Mouse (Mus musculus) brown adipose tissue, adult 24 weeks (tissue): Measurements from ENCODE around the gene Zbed4. TPM values are rescaled to one million over a fixed set of nuclear protein-coding genes. Genes with fewer than 3 reads are reported as not detected.
"Not testable (repeated sequence)": the region's sequence is repeated elsewhere in the genome, so short reads cannot be mapped to it uniquely, and the experiment has no call there.

Source experiments
- H3K27ac ChIP-seq: fragments of 200-500 bp; replicated peaks from 2 replicates; pipeline ENCODE4 v1.5.1; 2012; ENCODE audit warnings: low read depth, mild to moderate bottlenecking, low read length
- H3K4me1 ChIP-seq: fragments of 200-500 bp; 2 replicates; pipeline ENCODE4 v1.6.1; 2012; ENCODE audit warnings: low read length, mixed read lengths; ENCODE audit not compliant: control insufficient read depth, insufficient read depth, insufficient read length
- H3K4me3 ChIP-seq: fragments of 200-500 bp; 2 replicates; pipeline ENCODE4 v1.5.1; 2012; ENCODE audit warnings: low read depth, mild to moderate bottlenecking, low read length, moderate library complexity; ENCODE audit not compliant: insufficient read depth
- polyA plus RNA-seq: library from polyadenylated mRNA; stranded (reverse); fragments of >200 nt; gene quantifications from 2 replicates; pipeline ENCODE4 v1.2.4, GENCODE M21; 2012; ENCODE audit not compliant: missing spikeins, insufficient read depth, insufficient read length

The Zbed4 gene
- polyA plus RNA-seq, 1 experiment, result 2.9 TPM

DNA sequence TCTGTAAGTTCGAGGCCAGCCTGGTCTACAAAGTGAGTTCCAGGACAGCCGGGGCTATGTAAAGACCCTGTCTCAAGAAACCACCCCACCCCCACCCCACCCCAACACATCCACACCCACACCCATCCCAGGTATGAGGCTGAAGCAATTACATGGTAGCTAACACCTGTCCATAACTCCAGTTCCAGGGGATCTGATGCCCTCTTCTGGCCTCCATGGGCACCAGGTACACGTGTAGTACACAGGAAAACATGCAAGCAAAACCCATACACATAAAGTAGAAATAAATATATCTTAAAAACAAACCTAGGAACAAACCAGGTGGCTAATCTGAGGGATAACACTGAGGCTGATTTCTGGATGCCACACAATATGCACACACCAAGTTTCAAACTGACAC is 61.8 kb downstream of the Zbed4 start:
- H3K4me1 ChIP-seq, result no peaks in the 10 kb centered on the region
- no peak overlapping the region for H3K27ac ChIP-seq
- H3K4me3 ChIP-seq, result no peak overlapping the region

DNA sequence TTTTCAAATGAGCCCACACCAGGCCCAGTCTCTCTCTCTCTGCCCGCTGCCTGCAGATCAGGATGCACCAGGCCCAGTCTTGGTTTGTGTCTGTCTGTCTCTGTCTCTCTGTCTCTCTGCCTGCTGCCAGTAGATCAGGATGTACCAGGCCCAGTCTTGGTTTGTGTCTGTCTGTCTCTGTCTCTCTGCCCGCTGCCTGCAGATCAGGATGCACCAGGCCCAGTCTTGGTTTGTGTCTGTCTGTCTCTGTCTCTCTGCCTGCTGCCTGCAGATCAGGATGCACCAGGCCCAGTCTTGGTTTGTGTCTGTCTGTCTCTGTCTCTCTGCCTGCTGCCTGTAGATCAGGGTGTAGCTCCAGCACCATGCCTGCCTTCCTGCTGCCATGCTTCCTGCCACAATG is 62.4 kb downstream of the Zbed4 start:
- H3K4me3 ChIP-seq, H3K4me1 ChIP-seq, H3K27ac ChIP-seq: not testable (repeated sequence)

DNA sequence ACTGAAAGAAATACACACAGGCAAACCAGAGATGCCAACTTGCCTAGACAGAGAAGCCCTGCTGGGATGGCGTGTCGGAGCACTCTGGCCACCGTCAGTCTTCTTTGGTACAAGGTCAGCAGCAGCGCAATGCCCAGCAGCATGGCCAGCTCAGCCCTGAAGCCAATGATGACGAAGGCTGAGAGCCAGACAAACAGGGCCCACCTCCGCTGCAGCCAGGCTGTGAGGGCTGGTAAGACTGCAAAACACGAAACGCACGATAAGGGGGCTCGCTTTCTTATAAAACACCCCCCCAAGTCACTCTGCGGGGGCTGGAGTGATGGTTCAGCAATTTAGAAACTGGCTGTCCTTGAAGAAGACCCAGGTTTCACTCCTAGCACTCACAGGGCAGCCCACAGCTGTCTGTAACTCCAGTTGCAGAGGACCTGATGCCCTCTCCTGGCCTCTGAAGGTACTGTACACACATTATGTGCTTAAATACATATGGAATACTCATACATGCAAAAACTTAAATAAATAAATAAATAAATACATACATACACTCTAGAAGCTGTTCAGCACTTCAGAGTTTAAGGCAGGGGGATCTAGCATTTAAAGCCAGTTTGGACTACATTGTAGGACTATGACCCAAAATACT is 63.1 kb downstream of the Zbed4 start:
- H3K4me3 ChIP-seq, result no peak overlapping the region
- H3K4me1 ChIP-seq, result no peaks in the 10 kb centered on the region
- no peak overlapping the region for H3K27ac ChIP-seq

DNA sequence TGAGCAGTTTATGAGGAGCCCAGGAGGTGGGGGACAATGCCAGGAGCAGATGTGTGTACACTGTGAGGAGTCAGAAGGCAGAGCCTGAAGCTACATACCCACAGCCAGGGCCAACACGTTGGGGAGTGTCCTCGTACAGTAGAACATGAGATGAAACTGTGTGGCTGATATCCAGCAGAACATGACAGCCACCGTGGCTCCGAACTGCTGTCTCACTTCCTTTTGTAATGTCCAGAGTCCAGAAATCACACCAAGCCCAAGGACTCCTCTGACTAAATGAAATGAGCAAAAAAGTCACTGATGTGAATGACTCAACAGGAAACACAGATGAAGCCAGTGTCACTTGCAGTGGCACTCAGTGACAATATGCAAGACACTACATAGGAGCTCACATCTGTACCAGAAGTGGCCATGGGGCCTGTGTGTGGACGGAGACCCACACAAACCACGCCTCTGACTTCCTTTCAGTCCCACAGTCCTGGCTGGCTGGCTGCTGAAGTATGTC is 63.8 kb downstream of the Zbed4 start:
- no peak overlapping the region for H3K4me3 ChIP-seq
- H3K4me1 ChIP-seq, result peaks cover 4% of the 10 kb centered on the region; the same call in 1 of the 2 replicates
- H3K27ac ChIP-seq, result no peak overlapping the region

DNA sequence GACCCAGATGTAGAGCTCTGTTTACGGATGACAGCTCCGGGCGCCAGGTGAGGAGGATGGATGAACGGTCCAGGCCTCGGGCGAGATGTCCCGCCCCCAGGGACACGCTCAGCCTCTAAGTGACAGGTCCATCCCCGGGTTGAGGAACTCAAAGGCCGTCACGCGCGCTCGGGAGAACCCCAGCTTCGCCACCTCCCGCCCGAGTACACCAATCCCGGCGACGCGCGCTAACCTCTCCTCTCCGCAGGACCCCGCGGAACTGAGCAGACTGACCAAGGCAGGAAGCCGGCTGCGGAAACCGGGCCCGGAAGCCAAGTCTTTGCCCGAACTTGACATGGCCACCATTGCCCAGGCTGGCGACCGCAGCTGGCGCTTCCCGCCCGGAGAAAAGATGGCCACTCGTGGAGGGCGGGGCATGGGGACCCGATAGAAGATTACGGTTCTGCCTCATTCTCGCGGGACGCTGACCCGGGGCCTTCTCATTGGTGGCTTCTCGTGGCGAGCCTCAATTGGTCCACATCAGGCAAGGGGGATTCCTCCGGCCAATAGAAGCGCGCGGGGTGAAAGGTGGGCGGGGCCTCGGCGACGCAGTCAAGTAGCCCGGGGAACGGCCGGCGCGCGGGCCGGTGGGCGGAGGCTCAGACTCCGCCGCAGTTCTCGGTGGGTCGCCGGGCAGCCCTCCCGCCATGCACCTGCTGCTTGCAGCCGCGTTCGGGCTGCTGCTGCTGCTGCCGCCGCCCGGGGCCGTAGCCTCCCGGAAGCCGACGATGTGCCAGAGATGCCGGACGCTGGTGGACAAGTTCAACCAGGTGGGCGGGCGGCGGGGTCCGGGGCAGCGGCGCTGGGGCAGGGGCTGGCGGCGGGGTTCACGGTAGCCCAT is 67.8 kb downstream of the Zbed4 start, which contains the start of the genes Alg12 and Creld2:
Alg12 (minus strand) TSS at position 293 of the 880 bp plus-strand sequence.
Creld2 (plus strand) TSS at position 621 of the 880 bp plus-strand sequence.
- Histone ChIP-seq H3K27ac (peak within 1 kb of the TSS; percentile 74), H3K4me3 (peak within 1 kb of the TSS; percentile 89), H3K4me1 (peaks cover 5% of the 10 kb centered on the region; the same call in 1 of the 2 replicates)

DNA sequence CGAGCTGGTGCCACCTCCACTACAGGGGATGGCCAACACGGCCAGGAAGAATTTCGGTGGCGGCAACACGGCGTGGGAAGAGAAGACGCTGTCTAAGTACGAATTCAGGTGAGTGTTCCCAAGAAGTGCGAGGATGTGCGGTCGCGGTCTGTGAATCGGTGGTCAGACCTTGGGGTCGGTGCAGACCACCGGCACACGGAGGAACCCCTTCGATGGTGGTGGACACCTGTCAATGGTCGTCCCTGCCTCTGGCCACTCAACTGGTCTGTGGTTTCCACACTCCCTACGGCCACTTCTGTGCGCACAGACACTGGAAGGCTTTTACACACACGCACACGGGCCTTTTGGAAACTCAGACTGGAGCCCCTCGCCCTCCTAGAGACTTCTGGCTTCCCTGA is 68.4 kb downstream of the Zbed4 start:
- Histone ChIP-seq H3K4me3 (peak overlapping the region; percentile 73), H3K4me1 (peaks cover 5% of the 10 kb centered on the region; the same call in 1 of the 2 replicates), H3K27ac (no peak overlapping the region)

DNA sequence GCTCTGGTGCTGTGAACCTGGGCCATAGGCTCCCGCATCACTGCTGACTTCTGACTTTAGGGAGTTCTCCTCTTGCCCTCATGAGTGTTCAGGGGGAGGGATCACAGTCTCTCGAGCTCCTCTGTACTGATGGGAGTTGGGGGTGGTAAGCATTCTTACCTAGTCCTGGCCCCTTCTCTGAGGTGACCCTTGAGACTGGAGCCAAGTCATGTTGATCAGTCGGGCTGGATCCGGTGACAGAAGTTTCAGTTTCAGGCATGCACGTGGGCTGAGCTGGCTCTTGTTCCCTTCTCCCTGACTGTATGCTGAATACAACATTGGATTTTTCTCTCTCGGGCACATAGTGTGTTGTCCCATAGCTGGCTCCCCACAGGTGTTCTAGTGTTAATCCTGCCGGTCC is 69.9 kb downstream of the Zbed4 start:
- Histone ChIP-seq H3K4me3 (no peak overlapping the region), H3K27ac (no peak overlapping the region), H3K4me1 (peaks cover 5% of the 10 kb centered on the region; the same call in 1 of the 2 replicates)

DNA sequence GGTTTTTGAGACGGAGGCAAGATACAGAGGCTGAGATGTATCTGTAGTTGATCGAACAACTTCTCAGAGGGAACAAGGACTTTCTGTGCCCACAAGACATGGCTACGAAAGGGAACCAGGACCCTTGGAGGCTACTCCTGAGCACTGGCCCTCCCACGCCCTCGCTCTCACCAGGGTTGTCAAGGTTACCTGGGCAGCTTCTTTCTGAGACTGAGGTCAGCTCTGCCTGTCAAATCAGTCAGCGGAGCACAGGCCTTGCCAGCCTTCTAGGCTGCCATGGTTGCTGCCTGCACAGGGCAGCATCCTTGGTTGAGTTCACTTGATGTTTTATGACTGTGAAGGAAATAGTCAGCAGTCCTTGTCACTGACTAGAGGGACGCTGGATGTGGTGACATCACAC is 71.1 kb downstream of the Zbed4 start:
- peaks cover 5% of the 10 kb centered on the region; the same call in 1 of the 2 replicates for H3K4me1 ChIP-seq
- H3K27ac ChIP-seq, result no peak overlapping the region
- H3K4me3 ChIP-seq, result no peak overlapping the region

DNA sequence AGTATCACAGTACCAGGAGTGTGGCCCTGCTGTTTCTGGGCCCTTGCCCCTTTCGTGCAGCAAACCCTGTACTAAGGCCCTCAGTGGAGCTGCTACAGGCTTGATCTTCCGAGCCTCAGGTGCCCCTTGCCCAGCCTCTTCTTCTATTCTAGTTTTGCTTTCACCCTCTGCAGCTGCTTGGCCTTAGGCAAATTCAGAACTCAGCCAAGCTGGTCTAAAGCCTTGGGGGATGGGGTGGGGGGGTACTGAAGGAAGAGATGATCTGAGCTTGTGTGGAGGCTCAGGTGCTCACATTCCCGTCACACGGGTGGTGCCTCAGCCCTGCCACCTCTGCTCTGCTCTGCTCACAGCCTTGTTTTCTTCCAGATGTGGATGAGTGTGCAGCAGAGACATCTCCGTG is 71.9 kb downstream of the Zbed4 start:
- Histone ChIP-seq H3K27ac (no peak overlapping the region), H3K4me1 (peaks cover 5% of the 10 kb centered on the region; the same call in 1 of the 2 replicates), H3K4me3 (no peak overlapping the region)

DNA sequence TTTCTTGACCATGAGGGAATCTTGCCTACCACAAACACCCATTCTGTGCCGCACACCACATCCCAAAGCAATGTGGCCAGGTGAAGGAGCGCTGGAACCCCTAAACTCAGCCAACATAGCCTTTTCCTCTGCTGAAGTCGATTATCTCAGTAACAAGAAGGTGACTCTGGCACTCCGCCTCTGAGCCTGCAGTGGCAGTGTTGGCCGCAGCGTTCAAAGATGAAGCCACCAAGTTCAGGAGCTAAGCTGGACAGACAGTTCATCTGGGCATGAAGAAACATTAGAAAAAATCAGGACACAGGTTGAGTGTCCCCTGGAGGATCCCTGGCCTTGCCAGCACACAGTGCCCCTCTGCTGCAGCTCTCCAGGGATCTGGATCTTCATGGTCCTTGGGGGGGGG is 76.0 kb downstream of the Zbed4 start:
- Histone ChIP-seq H3K27ac (no peak overlapping the region), H3K4me3 (no peak overlapping the region), H3K4me1 (peaks cover 14% of the 10 kb centered on the region)

DNA sequence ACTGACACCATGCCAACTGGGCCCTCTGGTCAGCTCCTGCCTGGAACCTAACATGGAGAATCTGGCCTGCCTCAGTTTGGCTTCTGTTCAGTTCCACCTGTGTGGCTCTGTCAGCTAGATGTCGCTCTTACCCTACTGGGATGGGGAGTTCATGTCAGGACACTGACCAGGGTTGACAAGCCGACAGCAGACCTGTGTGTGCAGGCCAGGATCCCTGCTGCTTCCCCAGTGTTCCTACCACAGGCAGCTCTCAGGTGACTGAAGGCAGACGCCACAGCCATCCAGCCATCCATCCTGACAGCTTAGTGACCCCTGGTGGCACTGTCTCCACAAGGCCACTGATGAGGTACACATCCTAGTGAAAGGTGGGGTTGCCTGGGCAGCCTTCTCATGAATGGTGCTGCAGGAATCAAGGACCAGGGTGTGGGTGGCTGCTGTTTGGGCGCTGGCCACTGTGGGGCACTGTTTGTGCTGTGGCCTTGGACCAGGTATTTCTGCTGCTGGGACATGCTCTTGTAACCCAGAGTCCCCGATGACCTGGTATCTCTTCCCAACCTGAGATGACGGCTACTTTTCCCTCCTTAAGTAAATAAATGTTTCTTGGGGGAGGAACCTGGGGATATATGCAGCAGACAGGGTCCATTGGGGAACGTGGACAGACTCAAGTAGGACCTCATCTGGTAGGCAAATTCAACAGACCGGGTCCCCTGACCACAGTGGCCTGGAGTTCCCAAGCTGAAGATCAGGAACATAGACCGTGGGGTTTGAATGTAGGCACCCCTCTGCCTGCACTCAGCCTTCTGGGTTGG is 76.7 kb downstream of the Zbed4 start:
- Histone ChIP-seq H3K4me1 (peaks cover 14% of the 10 kb centered on the region), H3K4me3 (no peak overlapping the region), H3K27ac (no peak overlapping the region)

DNA sequence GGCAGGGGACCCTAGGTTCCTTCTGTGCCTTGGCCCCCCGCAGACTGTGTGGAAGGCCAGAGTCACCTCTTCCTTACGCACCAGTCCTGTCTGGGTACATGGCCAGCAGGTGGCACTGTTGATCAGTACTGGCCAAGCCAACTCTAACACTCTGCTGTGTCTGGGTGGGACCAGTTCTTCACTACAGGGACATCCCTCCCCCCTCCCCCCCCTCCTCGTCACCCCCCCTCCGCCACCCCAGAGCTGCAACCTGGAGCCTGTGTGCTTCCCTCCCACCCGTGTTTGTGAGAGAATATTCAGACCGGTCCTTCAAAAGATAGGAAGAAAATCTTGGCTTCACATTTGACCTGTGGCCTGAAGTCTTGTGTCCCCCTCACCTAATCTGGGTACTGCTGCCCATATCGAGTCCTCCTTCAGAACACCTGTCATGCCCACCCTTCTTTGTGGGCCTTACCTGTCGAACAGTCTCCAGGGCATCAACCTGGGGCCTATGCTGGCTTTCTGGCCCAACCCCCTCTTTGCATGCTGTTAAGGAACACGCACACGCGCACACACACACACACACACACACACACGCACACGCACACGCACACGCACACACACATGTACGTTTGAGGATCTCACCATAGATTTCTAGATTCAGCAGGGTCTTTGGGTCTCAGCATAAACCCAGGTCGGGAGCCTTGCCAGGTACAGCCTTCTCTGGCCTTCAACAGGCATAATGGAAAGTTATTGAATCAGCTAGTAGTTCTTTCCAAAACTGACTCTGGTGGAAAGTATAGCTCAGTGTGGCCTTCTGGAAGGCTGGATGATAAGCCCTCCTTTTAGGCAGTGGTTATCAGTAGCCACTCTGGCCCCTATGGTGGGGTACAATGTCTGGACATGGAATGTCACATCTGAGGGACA is 77.6 kb downstream of the Zbed4 start:
- H3K27ac ChIP-seq, result no peak overlapping the region
- H3K4me3 ChIP-seq, result no peak overlapping the region
- H3K4me1 ChIP-seq, result peaks cover 14% of the 10 kb centered on the region

DNA sequence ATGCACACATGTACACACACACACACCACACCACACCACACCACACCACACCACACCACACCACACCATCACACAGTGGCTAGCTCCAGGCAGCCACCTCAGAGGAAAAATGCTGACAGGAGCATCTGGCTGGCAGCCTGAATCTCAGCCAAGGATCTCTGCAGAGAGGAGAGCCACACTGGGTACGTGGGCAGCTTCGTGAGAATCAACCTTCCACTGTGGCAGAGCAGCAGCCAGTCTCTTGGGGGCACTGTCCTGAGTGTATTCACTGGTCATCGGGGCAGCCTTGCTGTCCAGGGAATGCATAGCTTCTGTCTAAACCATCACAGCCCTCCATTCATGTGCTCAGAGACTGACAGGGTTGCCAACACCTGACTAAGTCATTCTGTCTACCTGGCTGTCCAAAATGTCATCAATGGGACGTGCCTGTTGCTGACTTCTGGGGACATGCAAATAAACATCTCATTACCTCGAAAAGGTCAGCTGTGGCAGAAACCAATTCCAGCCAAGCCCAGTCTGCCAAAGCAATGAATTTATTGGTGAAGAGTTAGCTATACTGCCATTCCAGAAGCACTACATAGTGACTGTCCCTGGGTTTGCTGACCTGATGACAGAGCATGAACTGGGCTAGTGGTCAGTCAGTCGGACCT is 78.5 kb downstream of the Zbed4 start:
- no peak overlapping the region for H3K27ac ChIP-seq

DNA sequence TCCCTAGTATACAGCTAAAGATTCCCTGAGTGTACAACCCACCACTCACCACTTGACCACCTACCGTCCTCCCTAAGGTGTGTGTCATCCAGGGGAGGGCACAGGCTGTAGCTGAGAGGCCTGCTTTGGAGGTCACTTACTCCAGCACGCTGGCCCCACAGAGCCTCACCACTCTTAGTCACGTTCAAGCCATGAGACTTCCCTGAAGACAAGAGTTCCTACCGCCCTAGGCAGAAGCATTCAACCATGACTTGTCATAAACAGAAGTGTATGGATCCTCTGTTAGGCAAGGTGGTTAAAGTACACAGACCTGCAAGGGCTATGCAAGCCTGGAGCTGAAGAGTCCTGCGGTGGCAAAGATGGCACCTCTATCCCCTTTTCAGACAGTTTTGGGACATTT is 79.2 kb downstream of the Zbed4 start:
- Histone ChIP-seq H3K4me1 (peaks cover 14% of the 10 kb centered on the region), H3K27ac (no peak overlapping the region), H3K4me3 (no peak overlapping the region)

More for the DNA sequence above, 78.5 kb downstream of the Zbed4 start:
- Histone ChIP-seq H3K4me3 (no peak overlapping the region), H3K4me1 (peaks cover 14% of the 10 kb centered on the region)
